Comparison of ENCODE assay signal across 8 mouse cellular contexts in the genomic region with DNA sequence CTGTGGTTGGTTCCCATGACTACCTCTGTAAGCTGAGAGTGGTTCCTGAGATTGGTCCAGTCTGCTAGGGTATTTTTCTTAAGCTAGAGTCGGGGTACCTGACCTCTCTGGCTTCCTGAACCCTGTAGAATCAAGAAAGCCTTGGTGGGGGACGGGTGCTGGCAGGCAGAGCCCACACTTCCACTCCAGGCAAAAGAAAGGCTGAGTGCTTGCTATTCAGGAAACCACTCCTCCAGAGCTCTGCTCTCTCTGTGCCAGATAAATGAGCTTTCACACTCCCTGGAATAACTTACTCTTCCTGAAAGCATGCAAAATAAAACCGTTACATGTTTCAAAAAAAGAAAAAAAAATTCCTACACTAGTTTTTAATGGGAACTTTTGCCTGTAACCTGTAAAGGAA. TPM values are rescaled to one million over a fixed set of nuclear protein-coding genes. Genes with fewer than 3 reads are reported as not detected.
DNase-seq lines count a peak whose midpoint lies in the region; ATAC-seq and TF ChIP-seq lines count a peak whose summit lies in the region.

No protein-coding gene starts in this region.

- H3K9me3 ChIP-seq in limb, embryonic 14.5 days (ENCODE audit: control insufficient read depth, low read length) = no peaks in the 10 kb centered on the region
- no peaks in the 10 kb centered on the region for H3K9me3 ChIP-seq in limb, embryonic 10.5 days (replicated peaks)
- no peaks in the 10 kb centered on the region for H3K9me3 ChIP-seq in heart, postnatal 0 days (replicated peaks; ENCODE audit: control insufficient read depth, low read length)

- no peak overlapping the region for H3K4me3 ChIP-seq in limb, embryonic 14.5 days (replicated peaks; ENCODE audit: low read length)
- H3K4me3 ChIP-seq in limb, embryonic 10.5 days = no peak overlapping the region
- H3K4me3 ChIP-seq in cortical plate, adult 2 months (ENCODE audit: insufficient read depth, low read length) = no peak overlapping the region
- H3K4me3 ChIP-seq in heart, postnatal 0 days (ENCODE audit: low read depth, low read length) = no peak overlapping the region

- peak; percentile 34 for DNase-seq in heart, adult 8-10 months (ENCODE audit: low spot score)
- no peak for DNase-seq in heart, postnatal 14 days
- DNase-seq in limb, embryonic 14.5 days (ENCODE audit: low spot score) = no peak
- no peak for DNase-seq in limb, embryonic 10.5 days (ENCODE audit: low spot score)
- DNase-seq in heart, postnatal 0 days (ENCODE audit: low spot score) = peak; percentile 27
- DNase-seq in adrenal gland, postnatal 10 days = no peak
- DNase-seq in liver = no peak

- no peak for TF ChIP-seq POLR2A in limb, embryonic 14.5 days (IDR thresholded peaks at IDR 0.05; ENCODE audit: borderline replicate concordance, extremely low read depth, insufficient read depth, insufficient read length)
- no peak for TF ChIP-seq POLR2A in cortical plate, adult 2 months (IDR thresholded peaks at IDR 0.05; ENCODE audit: extremely low read depth, insufficient read depth, low read length)

- intact Hi-C loops in heart, postnatal 14 days (cut with DNase I) = no loop called here

- TF ChIP-seq CTCF in cortical plate, adult 2 months (IDR thresholded peaks at IDR 0.05; ENCODE audit: extremely low read depth, insufficient read depth, low read length) = no peak
- TF ChIP-seq CTCF in heart, postnatal 0 days (IDR thresholded peaks at IDR 0.05; ENCODE audit: low read depth) = no peak

- no peak for ATAC-seq in limb, embryonic 14.5 days (ENCODE audit: low FRiP score, low read depth)
- ATAC-seq in heart, postnatal 0 days (ENCODE audit: insufficient read depth, low read depth) = no peak

- TF ChIP-seq EP300 in heart, postnatal 0 days (IDR thresholded peaks at IDR 0.05; ENCODE audit: low read depth) = no peak

- H3K27me3 ChIP-seq in limb, embryonic 14.5 days (ENCODE audit: control insufficient read depth, insufficient read depth, low read length) = no peaks in the 10 kb centered on the region
- H3K27me3 ChIP-seq in limb, embryonic 10.5 days (ENCODE audit: low read depth, poor library complexity, severe bottlenecking) = no peaks in the 10 kb centered on the region
- H3K27me3 ChIP-seq in heart, postnatal 0 days (ENCODE audit: control insufficient read depth, insufficient read depth, low read length) = no peaks in the 10 kb centered on the region

- 23% methylated on average over 3 of the region's 3 CpGs for WGBS in limb, embryonic 14.5 days
- WGBS in limb, embryonic 10.5 days = 41% methylated on average over 3 of the region's 3 CpGs
- WGBS in heart, postnatal 0 days = 18% methylated on average over 3 of the region's 3 CpGs

- no peak overlapping the region for H3K4me2 ChIP-seq in limb, embryonic 14.5 days (replicated peaks; ENCODE audit: low read depth, low read length, severe bottlenecking)
- H3K4me2 ChIP-seq in heart, postnatal 0 days (ENCODE audit: low read depth, low read length) = no peak overlapping the region

- no peaks in the 10 kb centered on the region for H3K36me3 ChIP-seq in limb, embryonic 14.5 days (ENCODE audit: control insufficient read depth, insufficient read depth, low read length)
- no peaks in the 10 kb centered on the region for H3K36me3 ChIP-seq in limb, embryonic 10.5 days
- no peaks in the 10 kb centered on the region for H3K36me3 ChIP-seq in heart, postnatal 0 days (replicated peaks; ENCODE audit: control insufficient read depth, insufficient read depth, low read length)

- H3K4me1 ChIP-seq in limb, embryonic 14.5 days (ENCODE audit: control insufficient read depth, insufficient read depth, low read length) = peaks cover 9% of the 10 kb centered on the region; the same call in 1 of the 2 replicates
- H3K4me1 ChIP-seq in limb, embryonic 10.5 days = peaks cover 29% of the 10 kb centered on the region
- peaks cover 13% of the 10 kb centered on the region for H3K4me1 ChIP-seq in cortical plate, adult 2 months (ENCODE audit: control insufficient read depth, insufficient read depth, low read length)
- H3K4me1 ChIP-seq in heart, postnatal 0 days (ENCODE audit: control insufficient read depth, insufficient read depth) = peaks cover 18% of the 10 kb centered on the region; the same call in 1 of the 2 replicates

- no peak overlapping the region for H3K9ac ChIP-seq in limb, embryonic 14.5 days (ENCODE audit: low read depth, low read length, severe bottlenecking)
- H3K9ac ChIP-seq in heart, postnatal 0 days (replicated peaks; ENCODE audit: low read depth, low read length) = no peak overlapping the region

- 0 out of 2 replicates have a peak overlapping the region, but pooled peaks have one; percentile 19 for H3K27ac ChIP-seq in limb, embryonic 14.5 days (replicated peaks; ENCODE audit: low read depth, low read length)
- H3K27ac ChIP-seq in limb, embryonic 10.5 days = no peak overlapping the region
- H3K27ac ChIP-seq in cortical plate, adult 2 months (ENCODE audit: insufficient read depth, low read length) = peak overlapping the region; percentile 48; the same call in 1 of the 2 replicates
- H3K27ac ChIP-seq in heart, postnatal 0 days (ENCODE audit: low read depth) = peak overlapping the region; percentile 39; the same call in 1 of the 2 replicates

RNA-seq across cellular contexts. Expression of gene Dock4, which starts 38.5 kb away (rescaled TPM):
- 10 to 100 TPM in 3 of 4 experiments, 1 to 10 TPM in 1; 9.1 to 11.4 (median 10.9) TPM for total RNA-seq in heart, adult 8-10 months (2022)
- 10 to 100 TPM; 16.4 to 17.2 TPM for total RNA-seq in heart, postnatal 14 days (2021)
- 7.7 and 9.0 TPM in 2 replicates for polyA plus RNA-seq in limb, embryonic 14.5 days (2012; rRNA removed)
- 12.2 and 15.0 TPM in 2 replicates for polyA plus RNA-seq in limb, embryonic 14.5 days (2014; fragmentation: Nextera tagmentation; extraction: Ambion mirVana)
- 16.9 and 18.8 TPM in 2 replicates for polyA plus RNA-seq in limb, embryonic 10.5 days (2016; fragmentation: Nextera tagmentation; extraction: Ambion mirVana)
- polyA plus RNA-seq in cortical plate, adult 2 months (2012; rRNA removed) = 41.2 and 45.0 TPM in 2 replicates
- 6.1 and 9.2 TPM in 2 replicates for total RNA-seq in heart, postnatal 0 days (2014; rRNA removed; ENCODE audit: low replicate concordance)
- polyA plus RNA-seq in heart, postnatal 0 days (2015; fragmentation: Nextera tagmentation; extraction: Ambion mirVana) = 4.2 and 4.4 TPM in 2 replicates
- 10 to 100 TPM; 16.2 to 28.5 TPM for total RNA-seq in adrenal gland, postnatal 10 days (2021)

RNA-seq across cellular contexts. Expression of gene Zfp277, which starts 38.5 kb away (rescaled TPM):
- total RNA-seq in heart, adult 8-10 months (2022) = 10 to 100 TPM; 10.3 to 12.3 (median 11.0) TPM
- 10 to 100 TPM; 11.7 to 12.6 TPM for total RNA-seq in heart, postnatal 14 days (2021)
- polyA plus RNA-seq in limb, embryonic 14.5 days (2012; rRNA removed) = 18.3 and 22.0 TPM in 2 replicates
- 40.7 and 41.9 TPM in 2 replicates for polyA plus RNA-seq in limb, embryonic 14.5 days (2014; fragmentation: Nextera tagmentation; extraction: Ambion mirVana)
- polyA plus RNA-seq in limb, embryonic 10.5 days (2016; fragmentation: Nextera tagmentation; extraction: Ambion mirVana) = 37.9 and 38.9 TPM in 2 replicates
- 18.1 and 19.4 TPM in 2 replicates for polyA plus RNA-seq in cortical plate, adult 2 months (2012; rRNA removed)
- 17.9 and 23.4 TPM in 2 replicates for total RNA-seq in heart, postnatal 0 days (2014; rRNA removed; ENCODE audit: low replicate concordance)
- 22.5 and 24.9 TPM in 2 replicates for polyA plus RNA-seq in heart, postnatal 0 days (2015; fragmentation: Nextera tagmentation; extraction: Ambion mirVana)
- total RNA-seq in adrenal gland, postnatal 10 days (2021) = 10 to 100 TPM; 17.1 to 21.5 TPM

Comparison
In these comparisons a context has a peak if more than half of its experiments do, and no peak if none do; other contexts are left out.
1. DNase-seq: peak in heart, adult 8-10 months (single experiment) and heart, postnatal 0 days (single experiment); none in heart, postnatal 14 days (0 of 2), limb, embryonic 14.5 days (single experiment), limb, embryonic 10.5 days (single experiment), adrenal gland, postnatal 10 days (single experiment) and liver (single experiment).